Mouse (Mus musculus) heart, embryonic 13.5 days (tissue): Measurements from ENCODE around the gene Mettl16. TPM values are rescaled to one million over a fixed set of nuclear protein-coding genes. Genes with fewer than 3 reads are reported as not detected.

Source experiments
- ATAC-seq: fragments of 200-750 bp; cut with Nextera tagmentation; 2 replicates; pipeline ENCODE4 v1.8.0; 2017; ENCODE audit warnings: moderate TSS enrichment; ENCODE audit not compliant: insufficient number of reproducible peaks, low FRiP score, low TSS enrichment; ENCODE audit errors: extremely low read depth
- H3K27ac ChIP-seq: fragments of 300-500 bp; sonication (generic); replicated peaks from 2 replicates; pipeline ENCODE4 v1.5.1; 2015; ENCODE audit warnings: moderate library complexity, mild to moderate bottlenecking, inconsistent platforms
- H3K27me3 ChIP-seq: fragments of 300-500 bp; sonication (generic); replicated peaks from 2 replicates; pipeline ENCODE4 v1.6.1; 2015; ENCODE audit warnings: mild to moderate bottlenecking, inconsistent platforms
- H3K36me3 ChIP-seq: fragments of 300-500 bp; sonication (generic); 2 replicates; pipeline ENCODE4 v1.6.1; 2015; ENCODE audit warnings: mild to moderate bottlenecking, inconsistent platforms
- H3K4me1 ChIP-seq: fragments of 300-500 bp; sonication (generic); 2 replicates; pipeline ENCODE4 v1.6.1; 2015; ENCODE audit warnings: inconsistent platforms
- H3K4me2 ChIP-seq: fragments of 300-500 bp; sonication (generic); 2 replicates; pipeline ENCODE4 v1.6.1; 2015; ENCODE audit warnings: inconsistent platforms, mild to moderate bottlenecking, moderate library complexity
- H3K4me3 ChIP-seq: fragments of 300-500 bp; sonication (generic); 2 replicates; pipeline ENCODE4 v1.5.1; 2015; ENCODE audit warnings: moderate library complexity, mild to moderate bottlenecking, inconsistent platforms
- H3K9ac ChIP-seq: fragments of 300-500 bp; sonication (generic); 2 replicates; pipeline ENCODE4 v1.6.1; 2015; ENCODE audit warnings: inconsistent platforms, mild to moderate bottlenecking, moderate library complexity
- H3K9me3 ChIP-seq: fragments of 300-500 bp; sonication (generic); 2 replicates; pipeline ENCODE4 v1.6.1; 2016; ENCODE audit warnings: inconsistent platforms
- WGBS: fragments of 180-500 bp; shearing (Covaris S2); methylation state at CpG from one replicate; pipeline ENCODE4 v1.1.7; 2015; ENCODE audit warnings: mixed read lengths; 5-methylcytosine and 5-hydroxymethylcytosine counted together
- polyA plus RNA-seq: library from polyadenylated mRNA; unstranded; fragments of >200 nt; fragmentation: Nextera tagmentation; extraction: Ambion mirVana; gene quantifications from 2 replicates; pipeline ENCODE4 v1.2.1, GENCODE M21; 2015

Mettl16 gene
- polyA plus RNA-seq, 1 experiment from 2014 or later: 29.2 TPM

DNA sequence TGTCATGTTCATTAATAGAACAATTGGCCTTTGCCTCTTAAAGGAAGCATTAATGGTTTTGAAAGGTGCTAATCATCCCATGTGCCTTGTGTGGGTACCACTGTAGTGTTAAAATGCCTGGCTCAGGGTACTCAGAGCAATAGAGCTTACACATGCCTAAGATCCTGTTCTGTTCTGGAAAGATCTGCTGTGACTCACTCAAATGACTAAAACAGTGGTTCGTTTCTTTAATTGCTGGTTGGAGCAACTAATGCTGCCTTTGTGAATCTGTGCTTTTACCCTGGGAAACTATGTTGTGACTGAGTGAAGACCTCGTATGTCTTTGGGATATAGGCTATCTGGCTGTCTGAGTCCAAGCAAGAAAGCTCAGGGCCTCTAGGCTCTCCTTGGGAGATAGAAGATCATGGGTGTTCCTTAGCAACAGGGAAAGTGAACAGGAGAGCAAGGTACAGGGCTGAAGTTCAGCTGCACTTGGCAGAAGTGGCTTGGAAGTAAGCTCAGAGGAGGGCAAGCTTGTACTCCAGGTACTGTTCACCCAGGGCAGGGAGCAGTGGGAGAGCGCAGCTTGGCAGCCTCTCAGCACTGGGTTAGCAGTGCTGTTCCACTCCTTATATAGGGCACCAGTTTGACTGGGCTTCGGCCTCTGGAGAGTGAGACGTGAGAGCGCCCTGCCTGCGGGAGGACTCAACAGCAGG lies 52.3 kb downstream of the Mettl16 start:
- Histone ChIP-seq H3K4me2 (no peak overlapping the region), H3K4me3 (no peak overlapping the region), H3K9ac (no peak overlapping the region), H3K27me3 (no peaks in the 10 kb centered on the region), H3K4me1 (peaks cover 8% of the 10 kb centered on the region), H3K36me3 (peaks cover 28% of the 10 kb centered on the region), H3K9me3 (no peaks in the 10 kb centered on the region), H3K27ac (no peak overlapping the region)
- no peak for ATAC-seq
- 76% methylated on average over 7 of the region's 7 CpGs for WGBS

DNA sequence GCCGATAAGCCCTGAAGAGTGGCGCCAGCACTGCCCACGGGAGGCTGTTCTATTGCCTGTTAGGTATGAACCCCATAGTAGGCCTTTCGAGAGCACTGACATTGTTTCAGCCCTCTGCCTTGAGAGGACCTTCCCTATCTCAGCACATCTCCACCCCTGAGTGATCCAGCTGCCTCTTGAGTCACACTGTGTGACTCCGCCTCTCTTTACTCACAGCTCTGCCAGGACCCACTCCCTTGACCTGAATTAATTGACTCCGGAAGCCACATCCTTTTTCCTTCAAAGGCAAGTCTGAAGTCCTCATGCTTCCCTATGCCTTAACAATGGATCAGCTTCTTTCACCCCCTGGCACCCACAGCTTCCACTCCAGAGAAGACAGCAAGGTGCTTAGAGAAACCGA lies 55.5 kb downstream of the Mettl16 start:
- ATAC-seq: no peak
- H3K27ac ChIP-seq: no peak overlapping the region
- H3K9ac ChIP-seq: no peak overlapping the region
- no peak overlapping the region for H3K4me2 ChIP-seq
- H3K9me3 ChIP-seq: no peaks in the 10 kb centered on the region
- 56% methylated on average over 7 of the region's 7 CpGs for WGBS
- peaks cover 25% of the 10 kb centered on the region for H3K4me1 ChIP-seq
- no peak overlapping the region for H3K4me3 ChIP-seq
- no peaks in the 10 kb centered on the region for H3K27me3 ChIP-seq
- H3K36me3 ChIP-seq: peaks cover 7% of the 10 kb centered on the region; the same call in 1 of the 2 replicates

- Histone ChIP-seq H3K27ac (no peak overlapping the region), H3K4me1 (peaks cover 25% of the 10 kb centered on the region), H3K9me3 (no peaks in the 10 kb centered on the region), H3K36me3 (peaks cover 7% of the 10 kb centered on the region; the same call in 1 of the 2 replicates), H3K27me3 (no peaks in the 10 kb centered on the region), H3K9ac (no peak overlapping the region), H3K4me2 (no peak overlapping the region), H3K4me3 (no peak overlapping the region)
- ATAC-seq: no peak
- WGBS: 80% methylated on average over 5 of the region's 5 CpGs
Observed at GRCm38 (mm10) chr11:74826702-74827101, 56.1 kb downstream of the Mettl16 start.

GRCm38 (mm10) chr11:74827791-74828403 lies 57.3 kb downstream of the Mettl16 start:
- no peak for ATAC-seq
- H3K4me2 ChIP-seq: no peak overlapping the region
- no peaks in the 10 kb centered on the region for H3K9me3 ChIP-seq
- H3K4me1 ChIP-seq: peaks cover 31% of the 10 kb centered on the region
- no peak overlapping the region for H3K9ac ChIP-seq
- no peak overlapping the region for H3K4me3 ChIP-seq
- no peaks in the 10 kb centered on the region for H3K27me3 ChIP-seq
- H3K27ac ChIP-seq: no peak overlapping the region
- peaks cover 2% of the 10 kb centered on the region; the same call in 1 of the 2 replicates for H3K36me3 ChIP-seq
- WGBS: 68% methylated on average over 7 of the region's 7 CpGs

DNA sequence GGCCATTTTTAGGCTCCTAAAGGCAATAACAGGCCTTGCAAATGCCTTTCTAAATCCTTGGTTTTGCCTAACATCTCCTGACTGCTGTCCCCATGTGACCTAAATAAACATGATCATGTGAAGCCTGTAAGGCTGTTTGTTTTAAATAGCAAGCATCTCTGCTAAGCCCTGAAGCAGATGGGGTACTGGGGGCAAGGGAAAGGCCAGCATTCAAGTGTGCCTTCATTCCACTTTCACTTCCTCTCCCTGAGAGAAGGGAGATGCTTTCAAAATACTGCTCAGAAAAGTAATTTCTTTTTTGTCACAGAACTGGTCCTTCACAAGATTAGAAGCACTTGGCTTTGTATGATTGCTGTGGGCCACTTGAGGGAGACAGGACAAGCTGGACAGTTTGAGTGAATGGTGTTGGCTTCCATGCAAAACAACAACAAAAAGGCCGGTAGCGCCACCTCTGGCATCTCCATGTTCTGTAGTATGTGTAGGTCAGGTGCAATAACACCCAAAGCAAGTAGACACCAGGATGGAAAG lies 57.8 kb downstream of the Mettl16 start:
- 30% methylated on average over 2 of the region's 2 CpGs for WGBS
- no peaks in the 10 kb centered on the region for H3K27me3 ChIP-seq

DNA sequence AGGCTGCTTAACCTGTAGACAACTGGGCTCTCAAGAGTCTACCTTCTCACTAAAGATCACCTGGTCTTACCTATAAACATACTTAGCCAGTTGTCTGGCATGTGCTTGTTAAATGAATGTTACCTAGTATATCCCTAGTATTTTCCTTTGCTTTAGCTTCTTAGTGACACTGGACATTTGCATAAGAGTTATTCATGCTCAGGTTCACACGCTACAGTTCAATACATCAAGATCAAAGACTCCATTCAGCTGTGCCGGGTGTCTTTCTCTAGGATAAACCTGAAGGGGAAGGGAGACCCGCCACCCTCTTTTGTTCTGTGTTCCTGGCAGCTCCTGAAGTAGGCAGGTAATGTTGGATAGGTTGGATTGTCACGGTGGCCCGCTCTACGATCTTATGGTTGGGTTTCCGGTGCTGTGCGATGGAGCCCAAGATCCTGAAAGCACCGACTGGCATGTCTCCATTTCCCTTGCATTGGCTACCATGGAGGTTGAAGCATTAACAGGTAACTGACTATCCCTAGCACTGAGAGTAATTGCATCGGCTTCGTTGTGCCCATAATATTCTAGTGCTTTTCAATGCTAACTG lies 58.4 kb downstream of the Mettl16 start:
- Histone ChIP-seq H3K27me3 (no peaks in the 10 kb centered on the region), H3K4me1 (peaks cover 42% of the 10 kb centered on the region), H3K9me3 (no peaks in the 10 kb centered on the region), H3K27ac (peak overlapping the region; percentile 100; the same call in 1 of the 2 replicates), H3K4me3 (peak overlapping the region; percentile 95), H3K4me2 (peak overlapping the region; percentile 99), H3K36me3 (0 out of 2 replicates have a peak, but pooled peaks cover 2% of the 10 kb centered on the region), H3K9ac (peak overlapping the region; percentile 72)
- ATAC-seq: no peak
- 16% methylated on average over 11 of the region's 11 CpGs for WGBS

More for the DNA sequence above, 57.8 kb downstream of the Mettl16 start:
- Histone ChIP-seq H3K27ac (no peak overlapping the region), H3K4me2 (peak overlapping the region; percentile 99), H3K4me1 (peaks cover 37% of the 10 kb centered on the region), H3K36me3 (peaks cover 2% of the 10 kb centered on the region; the same call in 1 of the 2 replicates), H3K9ac (no peak overlapping the region), H3K4me3 (no peak overlapping the region), H3K9me3 (no peaks in the 10 kb centered on the region)
- no peak for ATAC-seq

- Histone ChIP-seq H3K9ac (peak overlapping the region; percentile 72), H3K4me1 (peaks cover 50% of the 10 kb centered on the region), H3K9me3 (no peaks in the 10 kb centered on the region), H3K27me3 (no peaks in the 10 kb centered on the region), H3K27ac (peak overlapping the region; percentile 100), H3K36me3 (0 out of 2 replicates have a peak, but pooled peaks cover 2% of the 10 kb centered on the region), H3K4me3 (peak overlapping the region; percentile 95), H3K4me2 (peak overlapping the region; percentile 99)
- ATAC-seq: peak; percentile 21
- WGBS: 0% methylated on average over 20 of the region's 20 CpGs
Observed at GRCm38 (mm10) chr11:74829812-74830211, 59.2 kb downstream of the Mettl16 start.

DNA sequence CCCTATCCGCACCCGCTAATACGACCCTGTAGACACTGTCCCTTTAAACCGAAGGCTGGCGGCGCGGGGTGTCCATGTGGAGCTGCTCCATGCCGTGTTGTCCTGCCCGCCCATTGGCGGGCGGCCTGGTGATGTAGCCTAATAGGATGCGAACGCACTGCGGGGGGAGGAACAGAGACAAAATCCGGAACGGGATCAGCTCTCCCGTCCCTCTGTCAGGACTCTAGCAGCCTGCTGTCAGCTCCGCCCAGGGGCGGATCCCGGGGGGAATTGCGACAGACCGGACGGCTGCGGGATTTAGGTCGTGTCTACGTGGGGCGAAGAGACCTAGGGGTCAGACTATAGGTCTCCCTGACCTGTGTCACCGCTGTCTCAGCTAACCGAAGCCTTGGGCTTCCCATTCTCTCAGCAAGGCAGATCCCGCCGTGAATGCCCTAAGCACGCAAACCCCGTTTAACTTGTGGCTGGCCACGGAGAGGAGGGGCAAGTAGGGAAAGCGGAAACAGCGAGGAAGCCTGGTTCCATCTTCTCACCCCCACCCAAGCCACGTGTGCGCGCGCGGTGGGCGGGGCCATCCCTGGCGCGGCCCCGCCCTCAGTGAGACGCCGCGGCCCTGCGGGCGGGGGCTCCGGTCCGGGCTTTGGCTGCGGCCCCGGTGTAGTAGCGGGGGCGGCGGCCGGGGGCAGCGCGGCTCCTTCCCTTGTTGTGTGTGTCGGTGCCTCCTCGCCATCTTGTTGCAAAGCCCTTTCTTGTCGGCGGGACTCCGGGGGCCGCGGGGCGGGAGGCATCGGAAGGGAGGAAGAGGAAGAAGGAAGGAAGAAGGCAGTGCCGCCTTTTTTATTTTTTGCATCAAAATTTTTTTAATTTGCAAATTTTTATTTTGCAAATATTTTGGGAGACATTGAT lies 59.9 kb downstream of the Mettl16 start, which contains the start of gene Mnt:
Mnt (plus strand) TSS at position 665 of the 906 bp plus-strand sequence.
- Histone ChIP-seq H3K36me3 (0 out of 2 replicates have a peak, but pooled peaks cover 2% of the 10 kb centered on the region), H3K27ac (peak within 1 kb of the TSS; percentile 100), H3K4me2 (peak within 1 kb of the TSS; percentile 99), H3K4me1 (peaks cover 57% of the 10 kb centered on the region), H3K9ac (peak within 1 kb of the TSS; percentile 95), H3K27me3 (no peaks in the 10 kb centered on the region), H3K4me3 (peak within 1 kb of the TSS; percentile 95), H3K9me3 (no peaks in the 10 kb centered on the region)
- peak; percentile 67 for ATAC-seq
- WGBS: under 1% methylated on average over 70 of the region's 70 CpGs

DNA sequence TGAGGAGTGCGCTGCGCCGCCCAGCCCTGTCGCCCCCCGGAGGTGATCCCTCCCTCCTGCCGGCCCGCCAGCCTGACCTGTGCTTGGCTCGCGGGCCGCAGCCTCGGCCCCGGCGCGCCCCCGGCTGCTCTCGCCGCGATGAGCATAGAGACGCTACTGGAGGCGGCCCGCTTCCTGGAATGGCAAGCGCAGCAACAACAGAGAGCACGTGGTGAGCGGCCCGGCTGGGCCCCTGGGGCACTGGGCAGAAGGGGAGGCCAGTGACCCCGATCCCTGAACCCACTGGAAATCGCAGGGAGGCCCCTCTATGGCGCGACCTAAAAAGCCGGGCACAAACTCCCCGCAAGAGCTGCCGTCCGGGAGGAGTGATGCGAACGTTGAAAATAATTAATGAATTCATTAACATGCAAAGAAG lies 60.6 kb downstream of the Mettl16 start:
- no peaks in the 10 kb centered on the region for H3K27me3 ChIP-seq
- peak overlapping the region; percentile 99 for H3K4me2 ChIP-seq
- peak overlapping the region; percentile 100 for H3K27ac ChIP-seq
- peak overlapping the region; percentile 95 for H3K4me3 ChIP-seq
- WGBS: under 1% methylated on average over 35 of the region's 35 CpGs
- peaks cover 60% of the 10 kb centered on the region for H3K4me1 ChIP-seq
- H3K9me3 ChIP-seq: no peaks in the 10 kb centered on the region
- ATAC-seq: no peak
- H3K9ac ChIP-seq: peak overlapping the region; percentile 95
- H3K36me3 ChIP-seq: 0 out of 2 replicates have a peak, but pooled peaks cover under 1% of the 10 kb centered on the region

- WGBS: under 1% methylated on average over 61 of the region's 61 CpGs
- peaks cover 65% of the 10 kb centered on the region for H3K4me1 ChIP-seq
Observed at GRCm38 (mm10) chr11:74831606-74832451, 61.2 kb downstream of the Mettl16 start.

More at GRCm38 (mm10) chr11:74831606-74832451, 61.2 kb downstream of the Mettl16 start:
- H3K27me3 ChIP-seq: no peaks in the 10 kb centered on the region
- H3K4me2 ChIP-seq: peak overlapping the region; percentile 99
- ATAC-seq: peak; percentile 79
- H3K4me3 ChIP-seq: peak overlapping the region; percentile 95
- H3K36me3 ChIP-seq: peaks cover 5% of the 10 kb centered on the region; the same call in 1 of the 2 replicates
- peak overlapping the region; percentile 95 for H3K9ac ChIP-seq
- peak overlapping the region; percentile 100 for H3K27ac ChIP-seq
- H3K9me3 ChIP-seq: no peaks in the 10 kb centered on the region
